Mouse (Mus musculus): ENCODE measurements around the gene Gm3417. TPM values are rescaled to one million over a fixed set of nuclear protein-coding genes. Genes with fewer than 3 reads are reported as not detected.

Gene Gm3417
- polyA plus RNA-seq, 1 experiment from 2014 or later, result 2.2 TPM

DNA sequence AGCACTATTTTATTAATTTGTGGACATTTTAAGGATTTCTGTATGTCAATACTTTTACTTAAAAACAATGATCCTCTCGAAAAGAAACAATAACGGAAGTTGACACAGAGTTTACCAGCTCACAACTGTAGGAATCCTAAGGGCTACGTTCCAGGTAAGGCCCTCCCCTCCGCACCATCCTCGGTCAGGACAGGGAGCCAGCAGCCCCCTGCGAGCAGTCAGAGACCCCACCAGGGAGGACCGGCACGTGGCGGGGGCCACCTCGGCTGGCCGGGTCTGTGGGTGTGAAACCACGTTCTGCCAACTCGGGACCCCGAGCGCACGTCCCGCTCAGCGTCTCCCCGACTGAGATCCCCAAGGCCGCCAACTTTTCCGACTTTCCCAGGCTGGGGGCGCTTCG is 18.1 kb downstream of the Gm3417 start:
- Histone ChIP-seq H3K4me2 (ENCODE audit: low read depth, low read length, severe bottlenecking) (peak overlapping the region; percentile 95), H3K27me3 (ENCODE audit: control insufficient read depth, insufficient read depth, low read length) (no peaks in the 10 kb centered on the region), H3K9ac (ENCODE audit: low read length) (peak overlapping the region; percentile 65), H3K36me3 (ENCODE audit: control insufficient read depth, insufficient read depth, low read length) (no peaks in the 10 kb centered on the region), H3K4me3 (ENCODE audit: low read depth, low read length) (peak overlapping the region; percentile 64), H3K27ac (ENCODE audit: low read depth, low read length) (no peak overlapping the region), H3K4me1 (replicated peaks; ENCODE audit: control insufficient read depth, insufficient read depth, low read length) (peaks cover 2% of the 10 kb centered on the region; the same call in 1 of the 2 replicates), H3K9me3 (ENCODE audit: control insufficient read depth, low read length) (no peaks in the 10 kb centered on the region)
- DNase-seq (ENCODE audit: low spot score), result peak; percentile 71
- under 1% methylated on average over 13 of the region's 23 CpGs for WGBS
- ATAC-seq (replicated peaks; ENCODE audit: low FRiP score), result peak; percentile 19

DNA sequence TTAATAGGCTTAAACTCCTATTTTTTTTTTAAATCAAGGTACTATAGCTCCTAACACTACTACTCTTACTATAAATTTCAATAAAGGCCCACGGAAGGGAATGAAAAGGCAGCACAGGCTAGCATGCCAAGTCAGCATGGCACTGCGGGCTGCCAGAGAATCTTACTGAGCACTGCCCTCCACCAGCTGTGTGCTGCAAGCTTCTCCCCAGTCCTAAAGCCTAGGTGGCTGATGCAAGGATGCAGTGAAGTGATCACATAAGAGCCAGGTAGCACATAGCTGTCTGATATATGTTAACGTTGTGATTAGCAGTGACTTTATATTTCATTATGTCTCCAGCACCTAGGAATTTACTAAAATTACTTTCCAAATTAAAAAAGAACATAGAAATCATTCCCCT is 18.6 kb downstream of the Gm3417 start:
- no peak for DNase-seq (ENCODE audit: low spot score)
- 32% methylated on average over 3 of the region's 3 CpGs for WGBS
- Histone ChIP-seq H3K9ac (ENCODE audit: low read length) (no peak overlapping the region), H3K4me1 (replicated peaks; ENCODE audit: control insufficient read depth, insufficient read depth, low read length) (peaks cover 2% of the 10 kb centered on the region; the same call in 1 of the 2 replicates), H3K36me3 (ENCODE audit: control insufficient read depth, insufficient read depth, low read length) (no peaks in the 10 kb centered on the region), H3K27me3 (ENCODE audit: control insufficient read depth, insufficient read depth, low read length) (no peaks in the 10 kb centered on the region), H3K4me3 (ENCODE audit: low read depth, low read length) (peak overlapping the region; percentile 14; the same call in 1 of the 2 replicates), H3K9me3 (ENCODE audit: control insufficient read depth, low read length) (no peaks in the 10 kb centered on the region), H3K4me2 (ENCODE audit: low read depth, low read length, severe bottlenecking) (peak overlapping the region; percentile 41; the same call in 1 of the 2 replicates), H3K27ac (ENCODE audit: low read depth, low read length) (no peak overlapping the region)
- ATAC-seq (replicated peaks; ENCODE audit: low FRiP score), result no peak

DNA sequence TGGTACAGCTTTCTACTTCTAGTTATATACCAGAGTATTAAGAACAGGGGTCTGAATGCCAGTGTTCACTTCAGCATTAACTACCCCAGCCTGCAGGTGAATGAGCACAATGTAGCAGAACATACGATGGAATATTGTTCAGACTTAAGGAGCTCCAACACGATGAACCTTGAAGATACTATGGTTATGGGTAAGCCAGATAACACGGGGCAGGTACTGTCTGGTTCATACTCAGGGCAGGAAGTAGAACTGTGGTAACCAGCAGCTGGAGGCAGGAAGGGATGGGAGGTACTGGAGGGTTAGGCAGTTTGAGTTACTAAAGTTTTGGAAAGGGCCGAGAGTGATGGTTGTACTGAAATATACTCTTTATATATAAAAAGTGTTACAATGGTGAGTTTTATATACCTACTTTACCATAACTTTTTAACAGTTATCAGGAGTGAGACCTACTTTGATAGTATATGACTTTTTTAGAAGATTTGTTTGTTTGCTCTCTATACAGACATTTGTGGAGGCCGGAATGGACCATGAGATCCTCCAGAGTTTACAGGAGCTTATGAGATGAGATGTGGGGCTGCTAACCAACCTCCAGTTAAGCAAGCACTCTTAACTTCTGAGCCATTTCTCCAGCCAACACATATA is 19.8 kb downstream of the Gm3417 start:
- Histone ChIP-seq H3K27me3 (ENCODE audit: control insufficient read depth, insufficient read depth, low read length) (no peaks in the 10 kb centered on the region), H3K4me1 (replicated peaks; ENCODE audit: control insufficient read depth, insufficient read depth, low read length) (peaks cover 2% of the 10 kb centered on the region; the same call in 1 of the 2 replicates), H3K4me2 (ENCODE audit: low read depth, low read length, severe bottlenecking) (no peak overlapping the region), H3K27ac (ENCODE audit: low read depth, low read length) (no peak overlapping the region), H3K9ac (ENCODE audit: low read length) (no peak overlapping the region), H3K4me3 (ENCODE audit: low read depth, low read length) (no peak overlapping the region), H3K36me3 (ENCODE audit: control insufficient read depth, insufficient read depth, low read length) (peaks cover 3% of the 10 kb centered on the region; the same call in 1 of the 2 replicates), H3K9me3 (ENCODE audit: control insufficient read depth, low read length) (no peaks in the 10 kb centered on the region)
- DNase-seq (ENCODE audit: low spot score) (no peak), ATAC-seq (replicated peaks; ENCODE audit: low FRiP score) (no peak)
- 91% methylated on average over 5 of the region's 5 CpGs for WGBS

DNA sequence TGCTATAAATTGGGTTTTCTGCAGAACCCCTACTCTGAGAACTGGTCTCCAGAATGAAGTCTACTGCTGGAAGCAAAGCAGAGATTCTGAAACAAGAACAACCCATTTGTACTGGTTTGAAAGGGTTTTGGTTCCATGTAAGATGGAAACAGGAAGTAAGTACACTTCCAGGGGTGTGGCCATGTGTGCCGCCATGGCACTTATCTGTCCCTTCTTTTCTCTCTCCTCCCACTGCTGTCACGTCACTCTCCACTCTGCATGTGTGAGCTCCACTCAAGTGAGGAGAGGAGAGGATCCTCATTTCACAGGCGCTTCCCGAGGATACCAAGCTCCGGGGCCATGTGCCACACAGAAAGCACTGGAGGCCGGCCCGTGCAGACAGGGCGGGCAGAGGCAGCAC is 25.1 kb downstream of the Gm3417 start:
- WGBS, result 90% methylated on average over 8 of the region's 8 CpGs
- Histone ChIP-seq H3K27ac (ENCODE audit: low read depth, low read length) (no peak overlapping the region), H3K4me3 (ENCODE audit: low read depth, low read length) (no peak overlapping the region), H3K4me2 (ENCODE audit: low read depth, low read length, severe bottlenecking) (no peak overlapping the region), H3K9ac (ENCODE audit: low read length) (no peak overlapping the region), H3K4me1 (replicated peaks; ENCODE audit: control insufficient read depth, insufficient read depth, low read length) (no peaks in the 10 kb centered on the region), H3K36me3 (ENCODE audit: control insufficient read depth, insufficient read depth, low read length) (peaks cover 3% of the 10 kb centered on the region; the same call in 1 of the 2 replicates), H3K27me3 (ENCODE audit: control insufficient read depth, insufficient read depth, low read length) (no peaks in the 10 kb centered on the region), H3K9me3 (ENCODE audit: control insufficient read depth, low read length) (no peaks in the 10 kb centered on the region)
- ATAC-seq (replicated peaks; ENCODE audit: low FRiP score) (no peak), DNase-seq (ENCODE audit: low spot score) (no peak)

DNA sequence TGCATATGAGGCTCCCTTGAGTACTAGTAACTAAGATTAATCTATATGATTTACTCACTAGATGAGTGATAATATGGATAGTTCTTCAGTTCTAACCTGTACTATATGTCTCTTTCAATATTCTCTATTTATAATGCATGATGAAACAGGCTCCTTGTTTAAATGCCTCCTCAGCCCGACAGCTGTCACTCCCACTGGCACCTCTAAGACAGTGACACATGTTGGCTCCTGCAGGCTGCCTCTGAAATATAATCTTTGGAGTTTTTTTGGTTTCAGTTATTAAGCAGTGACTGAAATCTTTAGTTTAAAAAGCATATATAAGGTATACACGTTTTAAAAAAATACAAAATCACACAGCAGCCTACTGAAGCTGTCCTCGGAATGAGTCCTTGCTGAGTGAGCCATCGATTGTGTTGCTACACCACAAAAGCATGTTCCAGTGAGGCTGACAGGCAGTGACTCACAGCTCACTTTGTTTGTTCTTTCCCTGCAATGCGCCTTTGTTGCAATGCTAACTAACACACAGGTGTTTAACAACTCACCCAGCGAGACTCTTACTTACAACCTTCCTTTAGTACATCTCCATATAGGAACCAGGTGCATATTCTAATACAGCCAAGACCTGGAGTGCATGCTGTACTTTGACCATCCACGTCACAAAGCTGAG is 29.3 kb downstream of the Gm3417 start:
- WGBS, result 88% methylated on average over 7 of the region's 7 CpGs
- Histone ChIP-seq H3K9ac (ENCODE audit: low read length) (no peak overlapping the region), H3K36me3 (ENCODE audit: control insufficient read depth, insufficient read depth, low read length) (peaks cover 5% of the 10 kb centered on the region; the same call in 1 of the 2 replicates), H3K9me3 (ENCODE audit: control insufficient read depth, low read length) (no peaks in the 10 kb centered on the region), H3K27me3 (ENCODE audit: control insufficient read depth, insufficient read depth, low read length) (no peaks in the 10 kb centered on the region), H3K4me1 (replicated peaks; ENCODE audit: control insufficient read depth, insufficient read depth, low read length) (no peaks in the 10 kb centered on the region), H3K4me3 (ENCODE audit: low read depth, low read length) (no peak overlapping the region), H3K4me2 (ENCODE audit: low read depth, low read length, severe bottlenecking) (no peak overlapping the region), H3K27ac (ENCODE audit: low read depth, low read length) (no peak overlapping the region)
- DNase-seq (ENCODE audit: low spot score) (no peak), ATAC-seq (replicated peaks; ENCODE audit: low FRiP score) (no peak)

DNA sequence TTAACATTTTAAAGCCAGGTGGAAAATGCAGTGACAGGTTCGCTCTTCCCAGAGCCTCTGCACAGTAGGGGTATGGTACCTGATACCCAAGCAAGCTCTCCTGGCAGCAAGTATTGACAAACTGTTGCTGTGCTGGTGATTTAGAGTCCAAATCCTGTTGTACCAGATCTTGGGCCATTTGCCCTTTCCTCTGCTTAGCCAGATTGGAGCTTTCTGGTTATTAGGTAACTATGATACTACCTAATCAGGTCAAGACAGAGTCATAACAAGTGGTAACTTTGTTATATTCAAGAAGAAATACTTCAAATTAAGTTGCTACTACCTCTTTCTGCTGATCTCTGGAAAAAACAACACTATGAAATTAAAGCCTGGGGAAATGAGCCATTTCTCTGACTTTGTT is 34.0 kb downstream of the Gm3417 start:
- Histone ChIP-seq H3K27me3 (ENCODE audit: control insufficient read depth, insufficient read depth, low read length) (no peaks in the 10 kb centered on the region), H3K4me2 (ENCODE audit: low read depth, low read length, severe bottlenecking) (no peak overlapping the region), H3K9me3 (ENCODE audit: control insufficient read depth, low read length) (no peaks in the 10 kb centered on the region), H3K27ac (ENCODE audit: low read depth, low read length) (no peak overlapping the region), H3K36me3 (ENCODE audit: control insufficient read depth, insufficient read depth, low read length) (peaks cover 2% of the 10 kb centered on the region; the same call in 1 of the 2 replicates), H3K4me1 (replicated peaks; ENCODE audit: control insufficient read depth, insufficient read depth, low read length) (peaks cover 7% of the 10 kb centered on the region; the same call in 1 of the 2 replicates), H3K4me3 (ENCODE audit: low read depth, low read length) (no peak overlapping the region), H3K9ac (ENCODE audit: low read length) (no peak overlapping the region)
- DNase-seq (ENCODE audit: low spot score) (no peak), ATAC-seq (replicated peaks; ENCODE audit: low FRiP score) (no peak)
- WGBS, result 92% methylated on average over 1 of the region's 1 CpGs

DNA sequence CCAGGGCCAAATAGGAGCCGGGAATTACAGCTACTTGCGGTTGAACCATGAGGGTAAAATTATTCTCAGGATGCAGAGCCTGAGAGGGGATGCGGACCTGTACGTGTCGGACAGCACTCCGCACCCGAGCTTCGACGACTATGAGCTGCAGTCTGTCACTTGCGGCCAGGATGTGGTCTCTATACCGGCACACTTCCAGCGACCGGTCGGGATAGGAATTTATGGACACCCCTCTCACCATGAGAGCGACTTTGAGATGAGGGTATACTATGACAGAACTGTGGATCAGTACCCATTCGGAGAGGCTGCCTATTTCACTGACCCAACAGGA is 34.9 kb downstream of the Gm3417 start:
- ATAC-seq (replicated peaks; ENCODE audit: low FRiP score) (no peak), DNase-seq (ENCODE audit: low spot score) (peak; percentile 57)
- no peak overlapping the region for H3K27ac ChIP-seq (ENCODE audit: low read depth, low read length)
- peak overlapping the region; percentile 96 for H3K4me2 ChIP-seq (ENCODE audit: low read depth, low read length, severe bottlenecking)
- H3K9ac ChIP-seq (ENCODE audit: low read length), result peak overlapping the region; percentile 70
- H3K27me3 ChIP-seq (ENCODE audit: control insufficient read depth, insufficient read depth, low read length), result no peaks in the 10 kb centered on the region
- H3K4me3 ChIP-seq (ENCODE audit: low read depth, low read length), result peak overlapping the region; percentile 66
- H3K36me3 ChIP-seq (ENCODE audit: control insufficient read depth, insufficient read depth, low read length), result peaks cover 2% of the 10 kb centered on the region; the same call in 1 of the 2 replicates
- H3K9me3 ChIP-seq (ENCODE audit: control insufficient read depth, low read length), result no peaks in the 10 kb centered on the region
- H3K4me1 ChIP-seq (replicated peaks; ENCODE audit: control insufficient read depth, insufficient read depth, low read length), result peaks cover 7% of the 10 kb centered on the region; the same call in 1 of the 2 replicates
- 24% methylated on average over 16 of the region's 16 CpGs for WGBS

DNA sequence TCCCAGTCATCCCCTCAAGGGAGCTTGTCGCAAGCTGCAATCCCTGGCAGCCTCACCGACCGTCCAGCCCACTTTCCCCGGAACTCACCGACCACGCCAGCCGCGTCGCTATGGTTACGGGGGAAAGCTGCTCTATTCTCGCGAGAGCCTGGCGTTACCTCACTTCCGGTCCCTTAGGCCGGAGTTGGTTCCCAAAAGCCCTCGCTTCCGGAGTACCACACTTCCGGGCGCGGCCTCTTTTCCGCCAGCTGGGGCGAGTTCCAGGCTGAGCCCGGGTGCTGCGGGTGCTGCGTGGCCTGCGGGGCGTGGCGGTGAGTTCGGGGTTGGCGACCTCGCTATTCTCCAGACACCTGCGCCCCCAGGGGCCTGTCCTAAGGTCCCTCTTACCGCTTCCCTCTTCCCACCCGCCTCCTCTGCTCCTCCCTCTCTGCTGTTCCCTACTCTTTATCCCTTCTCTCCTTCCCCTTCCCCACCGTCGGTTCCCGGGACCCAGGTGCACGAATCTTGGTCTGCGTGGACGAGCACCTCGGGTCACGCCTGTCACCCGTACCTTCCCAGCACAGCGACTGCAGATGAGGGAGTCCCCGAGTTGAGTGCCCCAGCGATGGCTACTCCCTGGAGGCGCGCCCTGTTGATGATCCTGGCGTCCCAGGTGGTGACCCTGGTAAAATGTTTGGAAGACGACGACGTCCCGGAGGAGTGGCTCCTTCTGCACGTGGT is 35.4 kb downstream of the Gm3417 start, which contains the start of the genes Wdr27 and 1600012H06Rik:
Gene Wdr27 (minus strand): TSS at position 150 of the 720 bp plus-strand sequence.
Gene 1600012H06Rik (plus strand): TSS at position 176 of the 720 bp plus-strand sequence.
- Histone ChIP-seq H3K9ac (ENCODE audit: low read length) (peak within 1 kb of the TSS; percentile 70), H3K4me3 (ENCODE audit: low read depth, low read length) (peak within 1 kb of the TSS; percentile 66), H3K4me1 (replicated peaks; ENCODE audit: control insufficient read depth, insufficient read depth, low read length) (peaks cover 7% of the 10 kb centered on the region; the same call in 1 of the 2 replicates), H3K4me2 (ENCODE audit: low read depth, low read length, severe bottlenecking) (peak within 1 kb of the TSS; percentile 96), H3K36me3 (ENCODE audit: control insufficient read depth, insufficient read depth, low read length) (peaks cover 2% of the 10 kb centered on the region; the same call in 1 of the 2 replicates), H3K27ac (ENCODE audit: low read depth, low read length) (0 out of 2 replicates have a peak within 1 kb of the TSS, but pooled peaks have one; percentile 25), H3K27me3 (ENCODE audit: control insufficient read depth, insufficient read depth, low read length) (no peaks in the 10 kb centered on the region), H3K9me3 (ENCODE audit: control insufficient read depth, low read length) (no peaks in the 10 kb centered on the region)
- ATAC-seq (replicated peaks; ENCODE audit: low FRiP score), result peak; percentile 98
- DNase-seq (ENCODE audit: low spot score), result peak; percentile 99
- WGBS, result under 1% methylated on average over 54 of the region's 54 CpGs

Measured in forebrain, embryonic 11.5 days (tissue).